Mouse (Mus musculus) Muller cell, postnatal 12 days (primary cell): ENCODE measurements at regions not wholly inside any gene's neighbourhood (a gene's known extent, or its start where the extent isn't known, plus 50 kb on each side); places are given as distances from the start of the nearest gene placed in this dataset.
A peak's percentile ranks its signal among the peaks of the same experiment; 100 is the strongest.

Experiments used
- DNase-seq: peaks from one replicate; pipeline ENCODE4 v3.0.0-alpha.2; 2015; ENCODE audit errors: inconsistent ontology term

- DNase-seq, result no peak
Measured at GRCm38 (mm10) chr3:150752787-150753186, 684.9 kb upstream of the Adgrl4 start.

GRCm38 (mm10) chr3:150759854-150760253 lies 677.8 kb upstream of the Adgrl4 start:
- DNase-seq, result no peak

- no peak for DNase-seq
Measured at GRCm38 (mm10) chr3:150784576-150784975, 653.1 kb upstream of the Adgrl4 start.

- DNase-seq, result no peak
Measured at GRCm38 (mm10) chr3:150817807-150818206, 619.9 kb upstream of the Adgrl4 start.

- no peak for DNase-seq
Measured at GRCm38 (mm10) chr3:150819369-150819768, 618.3 kb upstream of the Adgrl4 start.

- DNase-seq, result peak; percentile 25
Measured at GRCm38 (mm10) chr3:150820039-150820438, 617.6 kb upstream of the Adgrl4 start.

GRCm38 (mm10) chr3:150846029-150846428 lies 591.7 kb upstream of the Adgrl4 start:
- DNase-seq, result no peak

GRCm38 (mm10) chr3:150852107-150852506 lies 585.6 kb upstream of the Adgrl4 start:
- peak; percentile 10 for DNase-seq

- no peak for DNase-seq
Measured at GRCm38 (mm10) chr3:150896668-150897067, 541.0 kb upstream of the Adgrl4 start.

GRCm38 (mm10) chr3:150910091-150910490 lies 527.6 kb upstream of the Adgrl4 start:
- DNase-seq, result peak; percentile 5

- no peak for DNase-seq
Measured at GRCm38 (mm10) chr3:150954897-150955296, 482.8 kb upstream of the Adgrl4 start.

- DNase-seq, result no peak
Measured at GRCm38 (mm10) chr3:150999652-151000051, 438.0 kb upstream of the Adgrl4 start.

- peak; percentile 46 for DNase-seq
Measured at GRCm38 (mm10) chr3:151000217-151000616, 437.5 kb upstream of the Adgrl4 start.

GRCm38 (mm10) chr3:151001881-151002412 lies 435.7 kb upstream of the Adgrl4 start:
- no peak for DNase-seq

- no peak for DNase-seq
Measured at GRCm38 (mm10) chr3:151003524-151003923, 434.2 kb upstream of the Adgrl4 start.

- no peak for DNase-seq
Measured at GRCm38 (mm10) chr3:151003990-151004389, 433.7 kb upstream of the Adgrl4 start.

GRCm38 (mm10) chr3:151020014-151020413 lies 417.7 kb upstream of the Adgrl4 start:
- DNase-seq, result peak; percentile 76

GRCm38 (mm10) chr3:151057491-151057890 lies 380.2 kb upstream of the Adgrl4 start:
- DNase-seq, result no peak

- no peak for DNase-seq
Measured at GRCm38 (mm10) chr3:151072322-151072721, 365.4 kb upstream of the Adgrl4 start.

GRCm38 (mm10) chr3:151116831-151117230 lies 320.9 kb upstream of the Adgrl4 start:
- DNase-seq, result peak; percentile 56

- DNase-seq, result peak; percentile 88
Measured at GRCm38 (mm10) chr3:151117583-151118041, 320.1 kb upstream of the Adgrl4 start.

- DNase-seq, result no peak
Measured at GRCm38 (mm10) chr3:151124131-151124530, 313.6 kb upstream of the Adgrl4 start.

GRCm38 (mm10) chr3:151146889-151147288 lies 290.8 kb upstream of the Adgrl4 start:
- DNase-seq, result no peak

- DNase-seq, result no peak
Measured at GRCm38 (mm10) chr3:151153340-151153739, 284.3 kb upstream of the Adgrl4 start.
